In genomic region chr7:57591578-57592431, GRCm38 (mm10) we compare ENCODE assay signal across 8 mouse cellular contexts.
A peak's percentile ranks its signal among the peaks of the same experiment; 100 is the strongest.
DNase-seq lines count a peak whose midpoint lies in the region; ATAC-seq and TF ChIP-seq lines count a peak whose summit lies in the region.

No protein-coding gene starts in this region.

- 0 out of 2 replicates have a peak, but pooled peaks cover 3% of the 10 kb centered on the region for H3K36me3 ChIP-seq in forebrain, postnatal 0 days (ENCODE audit: insufficient read depth)
- no peaks in the 10 kb centered on the region for H3K36me3 ChIP-seq in intestine, embryonic 16.5 days (ENCODE audit: control insufficient read depth, insufficient read depth, low read length)
- H3K36me3 ChIP-seq in limb, embryonic 14.5 days (ENCODE audit: control insufficient read depth, insufficient read depth, low read length): no peaks in the 10 kb centered on the region
- H3K36me3 ChIP-seq in neural tube, embryonic 13.5 days: no peaks in the 10 kb centered on the region

- no peaks in the 10 kb centered on the region for H3K27me3 ChIP-seq in cerebellum, adult 2 months (ENCODE audit: control insufficient read depth, insufficient read depth, low read length)
- no peaks in the 10 kb centered on the region for H3K27me3 ChIP-seq in forebrain, postnatal 0 days (ENCODE audit: insufficient read depth, low read length)
- H3K27me3 ChIP-seq in intestine, embryonic 16.5 days (replicated peaks; ENCODE audit: control insufficient read depth, insufficient read depth, low read length): peaks cover 18% of the 10 kb centered on the region
- peaks cover 28% of the 10 kb centered on the region for H3K27me3 ChIP-seq in limb, embryonic 14.5 days (ENCODE audit: control insufficient read depth, insufficient read depth, low read length)
- peaks cover 13% of the 10 kb centered on the region; the same call in 1 of the 2 replicates for H3K27me3 ChIP-seq in neural tube, embryonic 13.5 days

- H3K27ac ChIP-seq in cerebellum, adult 2 months (ENCODE audit: insufficient read depth, low read length): peak overlapping the region; percentile 94
- H3K27ac ChIP-seq in forebrain, postnatal 0 days (ENCODE audit: low read depth, low read length): peak overlapping the region; percentile 95
- H3K27ac ChIP-seq in intestine, embryonic 16.5 days (ENCODE audit: low read length): no peak overlapping the region
- H3K27ac ChIP-seq in limb, embryonic 14.5 days (replicated peaks; ENCODE audit: low read depth, low read length): no peak overlapping the region
- peak overlapping the region; percentile 93 for H3K27ac ChIP-seq in neural tube, embryonic 13.5 days (replicated peaks)

- H3K9ac ChIP-seq in forebrain, postnatal 0 days: peak overlapping the region; percentile 93
- H3K9ac ChIP-seq in intestine, embryonic 16.5 days (ENCODE audit: low read depth, low read length): peak overlapping the region; percentile 56
- H3K9ac ChIP-seq in limb, embryonic 14.5 days (ENCODE audit: low read depth, low read length, severe bottlenecking): peak overlapping the region; percentile 50; the same call in 1 of the 2 replicates
- H3K9ac ChIP-seq in neural tube, embryonic 13.5 days: peak overlapping the region; percentile 88

- H3K4me2 ChIP-seq in forebrain, postnatal 0 days (ENCODE audit: low read depth): peak overlapping the region; percentile 80
- H3K4me2 ChIP-seq in intestine, embryonic 16.5 days (ENCODE audit: low read depth, low read length): peak overlapping the region; percentile 95
- H3K4me2 ChIP-seq in limb, embryonic 14.5 days (replicated peaks; ENCODE audit: low read depth, low read length, severe bottlenecking): peak overlapping the region; percentile 87
- H3K4me2 ChIP-seq in neural tube, embryonic 13.5 days: peak overlapping the region; percentile 89

- no peak for TF ChIP-seq POLR2A in cerebellum, adult 2 months (IDR thresholded peaks at IDR 0.05; ENCODE audit: borderline replicate concordance, insufficient read depth, low read length)
- no peak for TF ChIP-seq POLR2A in limb, embryonic 14.5 days (IDR thresholded peaks at IDR 0.05; ENCODE audit: borderline replicate concordance, extremely low read depth, insufficient read depth, insufficient read length)

- 1% methylated on average over 56 of the region's 56 CpGs for WGBS in cerebellum, adult 2 months
- WGBS in forebrain, postnatal 0 days: under 1% methylated on average over 56 of the region's 56 CpGs
- WGBS in intestine, embryonic 16.5 days: under 1% methylated on average over 56 of the region's 56 CpGs
- under 1% methylated on average over 37 of the region's 56 CpGs for WGBS in limb, embryonic 14.5 days
- under 1% methylated on average over 50 of the region's 56 CpGs for WGBS in neural tube, embryonic 13.5 days

- TF ChIP-seq CTCF in cerebellum, adult 2 months (IDR thresholded peaks at IDR 0.05; ENCODE audit: borderline replicate concordance, insufficient read depth, low read depth, low read length): no peak
- TF ChIP-seq CTCF in forebrain, postnatal 0 days (IDR thresholded peaks at IDR 0.05; ENCODE audit: low read depth): peak; percentile 10; the same call in 1 of the 2 replicates

- DNase-seq in left cerebral cortex, adult 18-20 months (ENCODE audit: low spot score in 2 of 2): peak; percentile 32 to 51
- DNase-seq in left cerebral cortex, adult 11 months (ENCODE audit: low spot score): no peak
- peak; percentile 62 to 76 for DNase-seq in cerebellum, adult 2 months
- DNase-seq in forebrain, postnatal 0 days: peak; percentile 76
- peak; percentile 73 for DNase-seq in limb, embryonic 14.5 days (ENCODE audit: low spot score)
- DNase-seq in urinary bladder, postnatal 36 days (ENCODE audit: low spot score in 2 of 2): peak; percentile 14 to 31

- peak; percentile 44 for ATAC-seq in forebrain, postnatal 0 days
- peak; percentile 64 for ATAC-seq in intestine, embryonic 16.5 days
- 0 out of 2 replicates have a peak, but pooled peaks have one; percentile 23 for ATAC-seq in limb, embryonic 14.5 days (ENCODE audit: low FRiP score, low read depth)
- ATAC-seq in neural tube, embryonic 13.5 days (ENCODE audit: low read depth): peak; percentile 34

- H3K4me3 ChIP-seq in cerebellum, adult 2 months (replicated peaks; ENCODE audit: insufficient read depth, low read depth, low read length): peak overlapping the region; percentile 84
- H3K4me3 ChIP-seq in forebrain, postnatal 0 days (ENCODE audit: low read depth, low read length): peak overlapping the region; percentile 91
- peak overlapping the region; percentile 76 for H3K4me3 ChIP-seq in intestine, embryonic 16.5 days (ENCODE audit: low read length)
- H3K4me3 ChIP-seq in limb, embryonic 14.5 days (replicated peaks; ENCODE audit: low read length): peak overlapping the region; percentile 60
- H3K4me3 ChIP-seq in neural tube, embryonic 13.5 days: peak overlapping the region; percentile 69

- H3K9me3 ChIP-seq in forebrain, postnatal 0 days (ENCODE audit: low read length): no peaks in the 10 kb centered on the region
- no peaks in the 10 kb centered on the region for H3K9me3 ChIP-seq in intestine, embryonic 16.5 days (ENCODE audit: control insufficient read depth, low read length)
- no peaks in the 10 kb centered on the region for H3K9me3 ChIP-seq in limb, embryonic 14.5 days (ENCODE audit: control insufficient read depth, low read length)
- no peaks in the 10 kb centered on the region for H3K9me3 ChIP-seq in neural tube, embryonic 13.5 days

- peaks cover 3% of the 10 kb centered on the region; the same call in 1 of the 2 replicates for H3K4me1 ChIP-seq in cerebellum, adult 2 months (ENCODE audit: control insufficient read depth, insufficient read depth, low read length)
- 0 out of 2 replicates have a peak, but pooled peaks cover 13% of the 10 kb centered on the region for H3K4me1 ChIP-seq in forebrain, postnatal 0 days (ENCODE audit: insufficient read depth)
- peaks cover 4% of the 10 kb centered on the region; the same call in 1 of the 2 replicates for H3K4me1 ChIP-seq in intestine, embryonic 16.5 days (ENCODE audit: control insufficient read depth, insufficient read depth, low read length)
- H3K4me1 ChIP-seq in limb, embryonic 14.5 days (ENCODE audit: control insufficient read depth, insufficient read depth, low read length): peaks cover 4% of the 10 kb centered on the region; the same call in 1 of the 2 replicates
- peaks cover 26% of the 10 kb centered on the region for H3K4me1 ChIP-seq in neural tube, embryonic 13.5 days (replicated peaks)

Comparison
In these comparisons a context has a peak if more than half of its experiments do, and no peak if none do; other contexts are left out.
1. H3K27ac ChIP-seq: peak in cerebellum, adult 2 months (single experiment), forebrain, postnatal 0 days (single experiment) and neural tube, embryonic 13.5 days (single experiment); none in intestine, embryonic 16.5 days (single experiment) and limb, embryonic 14.5 days (single experiment).
2. Peak in every context shown above with its lines, with median percentiles within 50 percentile points of each other: H3K4me3 ChIP-seq, ATAC-seq, H3K4me2 ChIP-seq and H3K9ac ChIP-seq.